Mouse (Mus musculus): ENCODE results near the gene Cblc.

DNA sequence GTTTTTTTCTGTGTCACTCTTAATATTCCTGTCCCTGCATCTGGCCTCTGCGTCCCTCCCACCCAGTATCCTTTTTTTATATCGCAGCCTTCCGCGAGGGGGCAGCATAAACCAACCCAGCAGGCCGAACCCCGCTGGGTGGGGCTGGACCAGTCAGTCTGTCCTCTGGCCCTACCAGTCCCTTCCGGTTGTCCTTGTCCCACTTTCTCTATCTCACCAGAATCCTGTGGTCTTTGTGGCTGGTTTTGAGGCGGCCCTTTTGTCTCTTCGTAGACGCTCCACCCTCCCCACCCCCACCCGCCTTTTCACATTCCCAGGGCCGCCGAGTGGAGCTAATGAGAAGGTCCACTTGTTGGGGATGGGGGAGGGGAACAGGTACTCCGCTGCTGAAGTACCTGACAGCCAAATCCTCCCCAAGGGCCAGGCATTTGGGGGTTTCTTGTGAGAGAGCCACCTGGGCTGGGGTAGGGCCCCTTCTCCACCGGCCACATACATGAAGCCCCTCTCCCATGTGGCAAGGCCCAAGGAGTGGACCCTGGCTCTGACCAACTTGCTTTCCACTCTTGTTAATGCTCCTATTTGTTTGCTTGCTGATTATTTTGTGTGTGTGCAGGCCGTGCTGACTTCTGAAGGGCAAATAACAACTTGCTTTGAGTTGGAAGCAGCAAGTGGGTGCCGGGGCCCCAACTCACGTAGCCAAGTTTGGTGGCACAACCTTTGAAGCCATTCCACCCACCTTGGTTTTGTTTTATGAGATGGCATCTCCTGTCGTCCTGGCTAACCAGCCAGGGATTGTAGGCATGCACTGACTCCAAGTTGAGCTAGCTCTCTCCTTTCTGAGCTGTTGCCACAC, 46.2 kb downstream of the Cblc start, which contains the start of gene Nectin2:
- peak; percentile 55; the same call in 1 of the 2 replicates for TF ChIP-seq POLR2A (IDR thresholded peaks at IDR 0.05; ENCODE audit: low read depth, low read length)
- TF ChIP-seq CTCF (IDR thresholded peaks at IDR 0.05; ENCODE audit: borderline replicate concordance, insufficient read depth, low read length), result peak; percentile 45; the same call in 1 of the 2 replicates

All from embryonic fibroblast, embryonic 13.5 days (primary cell).